Comparison of ENCODE assay signal across 16 mouse cellular contexts in the genomic region with DNA sequence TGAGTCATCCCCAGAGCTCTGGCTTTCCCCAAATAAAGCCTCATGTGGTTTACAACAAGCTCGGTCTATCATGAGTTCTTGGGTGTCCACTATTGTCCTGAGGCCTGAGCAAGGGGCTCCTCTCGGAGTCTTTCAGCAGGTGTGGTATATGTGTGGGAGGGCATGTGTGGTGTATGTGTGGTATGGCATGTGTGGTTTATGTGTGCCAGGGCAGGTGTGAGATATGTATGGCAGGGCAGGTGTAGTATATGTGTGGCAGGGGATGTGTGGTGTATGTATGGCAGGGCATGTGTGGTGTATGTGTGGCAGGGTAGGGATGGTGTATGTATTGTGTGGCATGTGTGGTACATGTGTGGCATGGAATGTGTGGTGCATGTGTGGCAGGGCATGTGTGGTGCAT.
"Had no signal": no experiment of that assay in that cellular context is flagged by ENCODE, and none has a peak within 500 bp of the region (broad histone marks: within the 10 kb centered on the region; RNA-seq: fewer than 3 reads in every experiment).

No protein-coding gene starts in this region.

- H3K4me2 ChIP-seq: neural tube, embryonic 12.5 days; neural tube, embryonic 13.5 days; neural tube, embryonic 15.5 days; stomach, embryonic 15.5 days had no signal

- H3K4me1 ChIP-seq: neural tube, embryonic 12.5 days; neural tube, embryonic 13.5 days; neural tube, embryonic 15.5 days; stomach, embryonic 15.5 days had no signal

- H3K27ac ChIP-seq: neural tube, embryonic 12.5 days; neural tube, embryonic 13.5 days; neural tube, embryonic 15.5 days; stomach, embryonic 15.5 days; stomach, postnatal 0 days had no signal

- H3K27me3 ChIP-seq: neural tube, embryonic 12.5 days; neural tube, embryonic 13.5 days; neural tube, embryonic 15.5 days; stomach, embryonic 15.5 days had no signal

- DNase-seq: right cerebral cortex, adult 18-20 months; right cerebral cortex, postnatal 14 days; right cerebral cortex, postnatal 25 days; right cerebral cortex, postnatal 4 days; spleen, adult 18-20 months; thymus, adult 18-20 months; thymus, adult 2 months; thymus, postnatal 14 days; thymus, postnatal 25 days; thymus, postnatal 36 days; thymus, postnatal 4 days had no signal

- H3K36me3 ChIP-seq: neural tube, embryonic 12.5 days; neural tube, embryonic 13.5 days; neural tube, embryonic 15.5 days; stomach, embryonic 15.5 days had no signal

- H3K9me3 ChIP-seq: neural tube, embryonic 12.5 days; neural tube, embryonic 13.5 days; neural tube, embryonic 15.5 days; stomach, embryonic 15.5 days had no signal

- H3K9ac ChIP-seq: neural tube, embryonic 12.5 days; neural tube, embryonic 13.5 days; neural tube, embryonic 15.5 days; stomach, embryonic 15.5 days had no signal

- H3K4me3 ChIP-seq: neural tube, embryonic 12.5 days; neural tube, embryonic 13.5 days; neural tube, embryonic 15.5 days; stomach, embryonic 15.5 days had no signal
